ENCODE assay signal across 21 mouse cellular contexts in genomic region chr14:104113448-104113847, GRCm38 (mm10).
A peak's percentile ranks its signal among the peaks of the same experiment; 100 is the strongest.
DNase-seq lines count a peak whose midpoint lies in the region; ATAC-seq and TF ChIP-seq lines count a peak whose summit lies in the region.
"Had no signal": no experiment of that assay in that cellular context is flagged by ENCODE, and none has a peak within 500 bp of the region (broad histone marks: within the 10 kb centered on the region; RNA-seq: fewer than 3 reads in every experiment).

No protein-coding gene starts in this region.

- no peak overlapping the region for H3K9ac ChIP-seq in midbrain, embryonic 11.5 days (ENCODE audit: low read length)
- H3K9ac ChIP-seq in midbrain, embryonic 13.5 days (replicated peaks), result no peak overlapping the region
- no peak overlapping the region for H3K9ac ChIP-seq in midbrain, embryonic 16.5 days (ENCODE audit: low read depth, low read length)
- H3K9ac ChIP-seq in kidney, embryonic 16.5 days (replicated peaks; ENCODE audit: low read length), result no peak overlapping the region
- no peak overlapping the region for H3K9ac ChIP-seq in hindbrain, embryonic 11.5 days (ENCODE audit: low read depth, low read length)
- H3K9ac ChIP-seq: embryonic facial prominence, embryonic 12.5 days; forebrain, embryonic 12.5 days; forebrain, embryonic 15.5 days; forebrain, postnatal 0 days had no signal

- H3K4me3 ChIP-seq in midbrain, embryonic 11.5 days (ENCODE audit: low read depth, low read length), result no peak overlapping the region
- no peak overlapping the region for H3K4me3 ChIP-seq in midbrain, embryonic 10.5 days
- no peak overlapping the region for H3K4me3 ChIP-seq in midbrain, embryonic 13.5 days (replicated peaks)
- H3K4me3 ChIP-seq in midbrain, embryonic 16.5 days (ENCODE audit: low read depth, low read length), result no peak overlapping the region
- no peak overlapping the region for H3K4me3 ChIP-seq in kidney, embryonic 16.5 days (ENCODE audit: low read length)
- no peak overlapping the region for H3K4me3 ChIP-seq in hindbrain, embryonic 11.5 days (ENCODE audit: low read depth, low read length)
- H3K4me3 ChIP-seq: embryonic facial prominence, embryonic 10.5 days; embryonic facial prominence, embryonic 12.5 days; forebrain, embryonic 12.5 days; forebrain, embryonic 15.5 days had no signal

- H3K27ac ChIP-seq in midbrain, embryonic 11.5 days (ENCODE audit: low read depth, low read length), result no peak overlapping the region
- no peak overlapping the region for H3K27ac ChIP-seq in midbrain, embryonic 10.5 days (replicated peaks)
- no peak overlapping the region for H3K27ac ChIP-seq in midbrain, embryonic 13.5 days
- no peak overlapping the region for H3K27ac ChIP-seq in midbrain, embryonic 16.5 days (ENCODE audit: low read length)
- H3K27ac ChIP-seq in kidney, embryonic 16.5 days (ENCODE audit: low read length), result no peak overlapping the region
- no peak overlapping the region for H3K27ac ChIP-seq in hindbrain, embryonic 11.5 days (ENCODE audit: low read depth, low read length)
- H3K27ac ChIP-seq: embryonic facial prominence, embryonic 10.5 days; embryonic facial prominence, embryonic 12.5 days; forebrain, embryonic 12.5 days; forebrain, embryonic 15.5 days had no signal

- WGBS in midbrain, embryonic 11.5 days, result 15% methylated on average over 2 of the region's 2 CpGs
- WGBS in midbrain, embryonic 10.5 days, result 32% methylated on average over 2 of the region's 2 CpGs
- 20% methylated on average over 2 of the region's 2 CpGs for WGBS in midbrain, embryonic 13.5 days
- WGBS in midbrain, embryonic 16.5 days, result 34% methylated on average over 2 of the region's 2 CpGs
- 63% methylated on average over 2 of the region's 2 CpGs for WGBS in kidney, embryonic 16.5 days
- WGBS in hindbrain, embryonic 11.5 days, result 76% methylated on average over 2 of the region's 2 CpGs

- no peak for DNase-seq in midbrain, embryonic 11.5 days (ENCODE audit: low spot score, missing footprints)
- DNase-seq in midbrain, embryonic 10.5 days (ENCODE audit: low spot score), result no peak
- peak; percentile 47 for DNase-seq in brain, embryonic 14.5 days (ENCODE audit: low read depth)
- DNase-seq in retina, embryonic 14.5 days (ENCODE audit: low spot score), result peak; percentile 44
- DNase-seq in hindbrain, embryonic 11.5 days (ENCODE audit: low spot score), result no peak
- DNase-seq: adrenal gland, adult 2 months; adrenal gland, postnatal 10 days; adrenal gland, postnatal 25 days; cerebellum, adult 11-12 months; cerebellum, adult 2 months; cerebellum, adult 9-10 months; cerebellum, postnatal 10 days; cerebellum, postnatal 25 days; forebrain, postnatal 0 days had no signal

- TF ChIP-seq POLR2A in brain, embryonic 14.5 days (IDR thresholded peaks at IDR 0.05; ENCODE audit: borderline replicate concordance, extremely low read depth, insufficient read depth, insufficient read length, poor library complexity, severe bottlenecking), result no peak

- no peaks in the 10 kb centered on the region for H3K9me3 ChIP-seq in midbrain, embryonic 11.5 days (ENCODE audit: control insufficient read depth, low read length)
- H3K9me3 ChIP-seq in midbrain, embryonic 10.5 days (replicated peaks), result no peaks in the 10 kb centered on the region
- no peaks in the 10 kb centered on the region for H3K9me3 ChIP-seq in midbrain, embryonic 13.5 days
- H3K9me3 ChIP-seq in midbrain, embryonic 16.5 days (replicated peaks; ENCODE audit: control insufficient read depth, low read length, poor library complexity, severe bottlenecking), result no peaks in the 10 kb centered on the region
- H3K9me3 ChIP-seq in kidney, embryonic 16.5 days (ENCODE audit: low read length), result no peaks in the 10 kb centered on the region
- H3K9me3 ChIP-seq in hindbrain, embryonic 11.5 days (ENCODE audit: control insufficient read depth, low read length), result no peaks in the 10 kb centered on the region
- H3K9me3 ChIP-seq: embryonic facial prominence, embryonic 10.5 days; embryonic facial prominence, embryonic 12.5 days; forebrain, embryonic 12.5 days; forebrain, embryonic 15.5 days had no signal

- TF ChIP-seq CTCF in brain, embryonic 14.5 days (IDR thresholded peaks at IDR 0.05; ENCODE audit: borderline replicate concordance, extremely low read depth, insufficient read depth, insufficient read length), result no peak

- peak; percentile 87 for ATAC-seq in midbrain, embryonic 11.5 days (ENCODE audit: low FRiP score)
- ATAC-seq in midbrain, embryonic 13.5 days, result peak; percentile 53; the same call in 1 of the 2 replicates
- no peak for ATAC-seq in midbrain, embryonic 16.5 days
- ATAC-seq in kidney, embryonic 16.5 days (ENCODE audit: low FRiP score, low TSS enrichment), result no peak
- no peak for ATAC-seq in hindbrain, embryonic 11.5 days (ENCODE audit: low FRiP score)
- ATAC-seq: forebrain, embryonic 15.5 days; forebrain, postnatal 0 days had no signal

- H3K4me2 ChIP-seq in midbrain, embryonic 11.5 days, result no peak overlapping the region
- H3K4me2 ChIP-seq in midbrain, embryonic 13.5 days (replicated peaks), result no peak overlapping the region
- H3K4me2 ChIP-seq in midbrain, embryonic 16.5 days (ENCODE audit: low read length), result no peak overlapping the region
- no peak overlapping the region for H3K4me2 ChIP-seq in kidney, embryonic 16.5 days (replicated peaks; ENCODE audit: low read depth, low read length)
- H3K4me2 ChIP-seq in hindbrain, embryonic 11.5 days (replicated peaks; ENCODE audit: low read depth, low read length), result no peak overlapping the region
- H3K4me2 ChIP-seq: embryonic facial prominence, embryonic 12.5 days; forebrain, embryonic 12.5 days; forebrain, embryonic 15.5 days had no signal

- H3K27me3 ChIP-seq in midbrain, embryonic 11.5 days (ENCODE audit: control insufficient read depth, insufficient read depth, low read length), result no peaks in the 10 kb centered on the region
- H3K27me3 ChIP-seq in midbrain, embryonic 10.5 days (ENCODE audit: low read depth, poor library complexity, severe bottlenecking), result peaks cover 11% of the 10 kb centered on the region; the same call in 1 of the 2 replicates
- H3K27me3 ChIP-seq in midbrain, embryonic 13.5 days, result no peaks in the 10 kb centered on the region
- no peaks in the 10 kb centered on the region for H3K27me3 ChIP-seq in midbrain, embryonic 16.5 days (ENCODE audit: control insufficient read depth, insufficient read depth, low read depth, low read length)
- H3K27me3 ChIP-seq in kidney, embryonic 16.5 days (ENCODE audit: insufficient read depth, low read length), result no peaks in the 10 kb centered on the region
- H3K27me3 ChIP-seq in hindbrain, embryonic 11.5 days (ENCODE audit: control insufficient read depth, insufficient read depth, low read length), result no peaks in the 10 kb centered on the region
- H3K27me3 ChIP-seq: embryonic facial prominence, embryonic 12.5 days; forebrain, embryonic 15.5 days had no signal

- peaks cover 5% of the 10 kb centered on the region for H3K4me1 ChIP-seq in midbrain, embryonic 11.5 days (ENCODE audit: control insufficient read depth, insufficient read depth, low read length)
- peaks cover 22% of the 10 kb centered on the region for H3K4me1 ChIP-seq in midbrain, embryonic 10.5 days
- peaks cover 10% of the 10 kb centered on the region for H3K4me1 ChIP-seq in midbrain, embryonic 13.5 days (replicated peaks)
- 0 out of 2 replicates have a peak, but pooled peaks cover 5% of the 10 kb centered on the region for H3K4me1 ChIP-seq in midbrain, embryonic 16.5 days (ENCODE audit: control insufficient read depth, insufficient read depth, low read length)
- no peaks in the 10 kb centered on the region for H3K4me1 ChIP-seq in kidney, embryonic 16.5 days (ENCODE audit: insufficient read depth, low read length)
- no peaks in the 10 kb centered on the region for H3K4me1 ChIP-seq in hindbrain, embryonic 11.5 days (replicated peaks; ENCODE audit: control insufficient read depth, insufficient read depth, low read length)
- H3K4me1 ChIP-seq: embryonic facial prominence, embryonic 10.5 days; embryonic facial prominence, embryonic 12.5 days; forebrain, embryonic 15.5 days had no signal

- H3K36me3 ChIP-seq in midbrain, embryonic 11.5 days (ENCODE audit: control insufficient read depth, insufficient read depth, low read length), result no peaks in the 10 kb centered on the region
- no peaks in the 10 kb centered on the region for H3K36me3 ChIP-seq in midbrain, embryonic 10.5 days
- H3K36me3 ChIP-seq in midbrain, embryonic 13.5 days, result no peaks in the 10 kb centered on the region
- no peaks in the 10 kb centered on the region for H3K36me3 ChIP-seq in midbrain, embryonic 16.5 days (ENCODE audit: control insufficient read depth, insufficient read depth, low read length)
- H3K36me3 ChIP-seq in kidney, embryonic 16.5 days (ENCODE audit: insufficient read depth, low read length), result no peaks in the 10 kb centered on the region
- H3K36me3 ChIP-seq in hindbrain, embryonic 11.5 days (ENCODE audit: control insufficient read depth, insufficient read depth, low read length), result no peaks in the 10 kb centered on the region
- H3K36me3 ChIP-seq: embryonic facial prominence, embryonic 10.5 days; embryonic facial prominence, embryonic 12.5 days; forebrain, embryonic 12.5 days; forebrain, embryonic 15.5 days had no signal

Comparison
In these comparisons a context has a peak if more than half of its experiments do, and no peak if none do; other contexts are left out.
1. ATAC-seq: peak in midbrain, embryonic 11.5 days (single experiment) and midbrain, embryonic 13.5 days (single experiment); none in midbrain, embryonic 16.5 days (single experiment), kidney, embryonic 16.5 days (single experiment) and hindbrain, embryonic 11.5 days (single experiment).
2. DNase-seq: peak in brain, embryonic 14.5 days (single experiment) and retina, embryonic 14.5 days (single experiment); none in midbrain, embryonic 11.5 days (single experiment), midbrain, embryonic 10.5 days (single experiment) and hindbrain, embryonic 11.5 days (single experiment).